Mouse (Mus musculus) frontal cortex, postnatal 25 days (tissue): ENCODE measurements around the gene Gpr142.

Source experiments
- DNase-seq, 2 experiments: peaks; one replicate each; pipeline ENCODE4 v3.0.0; 2022; ENCODE audit warnings: low spot score in 2 of 2

The Gpr142 gene

DNA sequence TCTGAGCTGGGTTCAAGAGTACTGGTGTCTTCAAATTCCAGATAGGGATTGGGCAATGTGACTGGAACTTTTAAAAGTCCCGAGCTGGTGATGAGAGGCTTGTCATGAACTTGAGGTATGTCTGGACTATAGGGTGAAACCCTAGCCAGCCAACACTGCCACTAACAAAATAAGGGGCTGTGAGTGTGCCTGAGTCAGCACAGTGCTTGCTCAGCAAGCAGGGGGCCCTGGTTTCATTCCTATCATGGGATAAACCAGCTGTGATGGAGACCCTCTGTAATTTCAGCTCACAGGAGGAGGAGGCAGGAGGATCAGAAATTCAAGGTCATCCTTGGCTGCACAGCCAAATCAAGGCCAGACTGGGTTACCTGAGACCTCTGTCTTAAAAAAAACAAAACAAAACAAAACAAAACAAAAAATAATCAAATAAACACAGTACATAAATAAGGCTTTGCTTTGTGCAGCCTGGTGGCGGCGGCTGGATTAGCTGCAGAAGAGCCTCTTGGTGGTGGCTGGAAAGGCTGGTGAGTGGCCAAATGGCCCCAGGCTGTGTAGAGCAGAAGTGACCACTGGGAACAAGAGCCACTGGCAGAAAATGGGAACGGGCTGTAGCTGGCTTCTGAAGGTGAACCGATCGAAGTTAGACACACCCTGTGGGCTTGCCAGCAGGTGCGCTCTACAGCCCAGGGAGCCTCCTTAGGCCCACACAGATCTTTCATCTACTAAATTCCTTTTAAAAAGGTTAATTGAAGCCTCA, 45.9 kb downstream of the Gpr142 start:
- no peak for DNase-seq

DNA sequence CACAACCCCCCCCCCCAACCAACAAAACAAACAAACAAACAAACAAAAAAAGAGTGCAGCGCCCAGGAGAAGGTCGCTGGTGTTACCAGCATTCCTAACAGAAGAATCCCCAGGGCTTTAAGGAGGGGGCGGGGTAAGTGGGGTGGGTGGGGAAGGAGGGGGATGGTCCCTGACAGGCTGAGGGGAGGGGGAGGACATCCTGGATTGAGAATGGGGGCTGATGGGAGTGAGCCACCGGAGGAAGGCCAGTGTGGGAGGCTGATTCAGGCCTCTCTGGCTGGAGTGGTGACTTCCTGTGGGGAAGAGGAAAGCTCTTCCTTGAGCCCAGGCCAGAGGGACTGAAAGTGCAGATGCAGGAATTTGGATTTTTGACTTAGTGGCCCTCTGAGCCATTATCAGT, 47.6 kb downstream of the Gpr142 start:
- DNase-seq, result no peak

DNA sequence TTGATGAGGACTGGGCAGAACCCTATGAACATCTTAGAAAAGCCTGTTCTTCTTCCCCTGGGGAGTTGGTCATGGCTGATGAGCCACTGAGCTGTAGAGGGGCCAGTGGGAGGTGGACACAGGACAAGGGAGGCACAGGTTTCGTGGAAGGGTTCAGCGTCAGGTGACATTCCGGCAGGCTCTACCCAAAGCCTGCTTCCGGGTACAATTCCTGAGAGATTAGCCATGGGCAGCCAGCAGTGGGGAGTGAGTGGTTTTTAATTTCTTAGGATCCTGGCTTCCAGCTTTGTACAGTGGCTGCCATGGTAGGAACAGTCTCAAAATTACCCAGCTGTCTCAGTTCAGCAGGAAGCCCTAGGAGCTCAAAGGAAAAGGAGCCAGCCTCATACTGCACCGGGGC, 48.3 kb downstream of the Gpr142 start:
- no peak for DNase-seq

DNA sequence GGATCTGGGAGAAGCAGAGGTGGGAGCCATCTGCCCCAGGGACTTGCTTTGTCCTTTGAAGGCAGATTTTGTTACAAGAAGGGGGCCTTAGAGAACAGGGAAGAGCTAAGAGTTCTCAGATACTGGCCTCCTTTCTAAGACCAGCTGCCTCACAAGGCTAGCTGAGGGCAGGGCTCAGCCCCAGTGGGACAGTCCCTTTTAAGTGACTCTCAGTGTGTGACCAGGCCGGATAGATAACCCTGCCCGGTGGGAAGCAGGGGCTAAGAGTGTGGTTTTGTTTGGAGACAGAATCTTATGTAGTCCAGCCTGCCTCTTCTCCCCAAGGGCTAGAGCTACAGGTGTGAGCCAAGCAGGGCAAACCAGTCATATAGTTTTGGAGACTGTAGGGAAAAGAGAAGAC, 50.8 kb downstream of the Gpr142 start:
- DNase-seq, result no peak

DNA sequence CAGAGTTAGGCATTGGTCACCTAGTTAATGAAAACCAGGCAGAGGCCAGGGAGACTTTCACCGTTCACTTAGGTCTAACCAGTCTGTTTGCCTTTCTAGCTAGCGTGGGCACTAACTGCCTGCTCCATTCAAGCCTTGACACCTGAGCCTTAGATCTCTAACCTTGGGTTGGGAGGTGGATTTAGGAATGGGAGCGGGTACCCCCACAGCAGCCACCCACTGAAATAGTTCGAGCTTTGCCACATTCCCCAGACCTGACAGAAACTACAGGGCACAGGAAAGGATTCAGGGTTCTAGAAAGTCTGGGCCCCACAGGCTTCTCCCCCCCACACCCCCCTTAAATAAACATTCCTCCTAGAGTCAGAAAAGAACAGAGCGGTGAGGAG, 51.3 kb downstream of the Gpr142 start:
- DNase-seq, result no peak

DNA sequence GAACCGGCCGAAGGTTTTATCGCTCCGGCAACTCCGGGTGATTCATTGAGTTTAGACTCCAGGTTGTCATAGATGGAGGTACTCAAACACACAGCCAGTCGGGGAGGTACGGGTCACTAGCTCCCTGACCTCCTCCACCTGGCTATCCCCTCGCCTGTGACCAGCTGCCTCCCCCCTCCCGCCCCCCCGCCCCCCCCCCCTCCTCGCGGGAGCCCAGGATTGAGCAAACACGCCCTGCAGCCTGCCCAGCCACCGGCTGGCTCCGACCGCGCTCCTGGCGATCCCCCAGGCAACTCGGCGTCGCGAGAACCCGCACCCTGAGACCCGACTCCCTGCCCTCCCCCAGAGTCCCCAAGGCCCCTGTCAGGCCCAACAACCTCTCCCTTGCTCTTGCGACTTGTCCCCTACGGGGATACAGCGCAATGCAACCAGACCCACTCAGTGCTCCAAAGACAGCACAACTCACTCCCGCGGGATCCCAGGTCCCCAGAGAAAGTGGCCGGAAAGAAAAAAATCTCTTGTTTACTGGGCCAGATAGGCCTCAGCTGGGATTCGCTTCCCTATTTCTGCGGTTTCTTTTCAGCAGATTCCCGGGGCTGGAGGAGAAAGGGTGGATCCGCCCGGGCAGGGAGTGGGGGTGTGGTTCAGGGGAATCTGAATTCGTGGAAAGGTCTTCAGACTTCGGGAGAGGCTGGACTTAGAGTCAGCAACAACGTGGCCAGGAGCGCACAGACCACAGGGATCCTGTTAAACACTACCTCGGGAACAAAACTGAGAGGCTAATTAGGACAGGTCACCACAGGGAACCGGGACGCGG, 51.9 kb downstream of the Gpr142 start, which contains the start of gene Gprc5c:
TSS of gene Gprc5c (plus strand) at position 701 of the 817 bp plus-strand sequence.
- DNase-seq, result no peak

DNA sequence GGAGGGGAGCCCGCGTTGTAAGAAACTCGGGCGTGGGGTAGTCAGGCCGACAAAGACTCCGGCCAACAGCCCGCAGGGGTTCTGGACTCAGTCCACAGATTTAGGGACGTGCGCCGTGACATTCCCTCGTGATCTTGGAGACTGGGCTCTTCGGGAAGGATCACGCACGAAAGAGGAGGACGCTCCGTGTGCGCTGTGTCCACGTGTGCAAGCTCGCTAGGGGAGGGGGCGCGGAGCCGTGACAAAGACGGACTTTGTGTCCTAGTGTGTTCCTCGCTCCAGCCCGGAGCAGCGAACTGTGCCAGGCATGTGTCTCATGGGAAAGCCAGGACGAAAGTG, 52.5 kb downstream of the Gpr142 start:
- DNase-seq, result no peak

DNA sequence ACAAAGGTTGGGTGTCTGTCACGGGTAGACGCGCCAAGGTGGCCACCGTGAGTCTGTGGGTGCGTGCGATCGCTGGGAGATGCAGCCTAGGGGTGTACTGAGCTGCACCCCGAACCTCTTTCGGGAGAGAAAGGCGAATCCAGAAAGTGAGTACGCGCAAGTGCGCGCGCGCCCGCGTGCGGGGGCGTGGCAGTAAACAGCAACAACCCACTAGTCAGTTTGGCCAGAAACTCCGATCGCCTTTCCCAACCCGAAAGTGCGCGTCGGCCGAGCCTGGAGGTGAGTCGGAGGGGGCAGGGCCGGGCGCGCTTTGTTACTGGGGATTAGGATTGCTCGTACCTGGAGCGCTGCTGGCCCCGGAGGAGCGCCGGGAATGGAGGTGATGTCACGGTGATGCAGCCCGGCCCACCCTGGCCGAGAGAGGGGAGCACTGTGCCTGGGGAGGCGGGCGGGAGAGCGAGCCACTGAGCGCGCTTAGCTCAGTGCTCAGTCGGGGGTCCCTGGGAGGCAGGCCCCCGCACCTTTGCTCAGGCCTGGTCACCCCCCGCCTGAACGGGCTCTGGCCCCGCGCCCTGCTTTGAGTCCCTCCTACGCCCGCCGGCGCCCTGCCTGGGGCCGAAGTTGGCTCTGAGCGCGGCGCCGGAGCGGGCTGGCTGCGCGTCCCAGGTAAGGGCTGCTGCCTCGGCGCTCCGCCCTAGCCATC, 53.0 kb downstream of the Gpr142 start:
- peak in 1 of 2 experiments; percentile 23 for DNase-seq

DNA sequence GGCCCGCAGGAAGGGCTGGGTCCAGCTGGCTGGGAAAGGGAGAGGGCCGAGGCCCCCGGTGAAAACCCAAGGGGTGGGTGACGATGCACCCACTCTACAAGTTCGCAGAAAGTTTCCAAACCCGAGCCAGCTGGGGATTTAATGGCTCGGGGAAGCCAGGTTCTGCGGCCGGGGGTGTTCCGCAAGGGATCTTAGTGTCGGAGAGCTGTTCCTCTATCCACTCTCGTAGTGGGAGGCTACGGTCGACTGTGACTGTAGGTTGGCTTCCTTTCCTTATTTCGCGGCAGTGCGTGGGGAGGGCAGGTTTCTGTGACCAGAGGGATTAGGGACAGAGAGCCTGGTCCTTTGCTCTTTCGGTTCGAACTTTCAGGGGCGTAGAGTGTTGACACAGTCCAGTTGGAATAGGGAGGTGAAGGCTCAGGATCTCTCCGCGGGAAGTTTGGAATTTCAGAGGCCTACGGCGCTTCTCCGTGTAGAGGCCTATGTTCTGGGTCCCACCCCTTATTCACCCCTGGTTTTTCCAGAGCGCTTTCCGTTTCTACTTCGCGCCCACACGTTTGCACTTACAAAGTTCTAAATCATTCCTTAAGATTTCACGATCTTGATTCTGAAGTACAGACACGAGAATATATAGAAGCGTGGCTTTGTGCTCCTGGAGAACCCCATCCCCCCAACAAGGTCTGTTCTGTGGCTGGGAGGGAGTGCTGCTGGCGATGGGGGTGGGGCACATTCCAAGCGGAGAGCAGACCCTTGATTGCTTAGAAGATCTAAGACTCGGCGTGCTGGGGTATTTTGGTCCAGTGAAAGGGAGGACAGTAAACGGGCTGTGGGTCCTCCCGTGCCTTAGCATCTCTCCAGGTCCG, 53.8 kb downstream of the Gpr142 start:
- no peak for DNase-seq

DNA sequence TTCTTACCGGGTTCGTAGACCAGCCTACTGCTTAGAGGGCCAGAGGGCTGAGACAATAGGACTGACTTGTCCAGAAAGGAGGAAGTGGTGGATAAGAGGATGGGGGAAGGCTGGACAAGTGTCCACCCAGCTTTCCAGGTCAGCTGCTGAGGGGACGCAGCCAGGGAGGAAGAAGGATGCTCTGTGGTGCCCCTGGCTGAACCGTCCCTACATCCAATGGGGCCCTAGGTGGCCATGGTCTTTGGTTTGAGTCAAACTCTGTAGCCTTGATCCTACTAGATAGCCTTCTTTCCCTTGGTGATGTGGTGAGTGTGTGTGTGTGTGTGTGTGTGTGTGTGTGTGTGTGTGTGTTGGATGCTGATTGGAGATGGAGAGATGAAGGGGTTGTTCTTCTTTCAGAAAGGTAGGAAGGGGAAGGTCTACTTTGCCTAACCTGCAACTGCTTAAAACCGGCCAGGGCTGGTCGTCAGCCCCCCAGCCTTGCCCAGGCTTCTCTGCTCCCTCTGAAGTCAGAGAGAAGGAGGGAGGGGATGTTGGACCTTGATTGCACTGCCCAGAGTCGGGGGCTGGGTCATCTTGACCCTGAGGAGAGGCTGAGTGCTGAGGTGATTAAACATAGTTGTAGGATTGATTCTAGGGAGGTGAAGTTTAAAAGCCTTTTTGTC, 54.6 kb downstream of the Gpr142 start:
- no peak for DNase-seq

DNA sequence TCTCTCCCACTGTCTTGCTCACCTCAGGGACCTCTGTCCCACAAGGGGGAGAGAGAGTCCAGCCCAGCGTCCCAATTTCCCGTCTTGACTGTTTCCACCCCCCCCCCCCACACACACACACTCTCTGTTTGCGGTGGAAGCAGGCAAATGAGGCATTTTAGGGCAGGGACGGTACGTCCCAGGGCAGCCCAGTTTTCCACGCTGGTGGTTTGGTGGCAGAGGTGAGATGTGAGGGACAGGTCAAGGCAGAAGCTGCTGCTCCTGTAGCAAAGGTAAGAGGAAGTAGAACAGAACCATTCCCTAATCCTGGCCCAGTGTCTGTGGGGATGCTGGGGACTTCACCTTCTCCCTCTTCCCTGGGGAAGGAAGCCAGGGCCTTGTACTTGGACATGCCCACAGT, 55.9 kb downstream of the Gpr142 start:
- no peak for DNase-seq

DNA sequence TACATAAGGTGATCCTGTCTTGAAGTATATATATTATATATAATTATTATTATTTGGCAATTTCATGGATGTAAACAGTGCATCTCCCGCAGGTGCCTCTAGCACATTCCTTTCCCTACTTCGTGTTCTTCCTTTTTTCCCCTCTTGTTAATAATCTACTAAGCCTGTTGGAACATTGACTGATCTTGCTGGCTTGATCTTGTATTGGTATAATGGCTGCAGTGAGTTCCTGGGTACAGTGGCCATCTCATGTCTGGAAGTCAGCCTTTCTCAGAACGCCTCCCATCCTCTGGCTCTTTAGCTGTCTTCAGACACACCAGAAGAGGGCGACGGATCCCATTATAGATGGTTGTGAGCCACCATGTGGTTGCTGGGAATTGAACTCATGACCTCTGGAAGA, 57.4 kb downstream of the Gpr142 start:
- no peak for DNase-seq
